Mouse (Mus musculus) small intestine, adult 2 months (tissue): Measurements from ENCODE around the gene Nptn.

Source experiments
- CTCF ChIP-seq: fragments of 200-500 bp; IDR thresholded peaks from 2 replicates; pipeline ENCODE4 v1.5.1; 2012; ENCODE audit warnings: low read depth, mild to moderate bottlenecking, control low read depth, inconsistent platforms, low read length, moderate library complexity, mixed read lengths; ENCODE audit not compliant: insufficient replicate concordance, insufficient read length; ENCODE audit errors: extremely low read depth
- POLR2A ChIP-seq: fragments of 200-500 bp; IDR thresholded peaks from 2 replicates; pipeline ENCODE4 v1.6.1; 2012; ENCODE audit warnings: low read depth, mild to moderate bottlenecking, control low read depth, inconsistent platforms, low read length, moderate library complexity

DNA sequence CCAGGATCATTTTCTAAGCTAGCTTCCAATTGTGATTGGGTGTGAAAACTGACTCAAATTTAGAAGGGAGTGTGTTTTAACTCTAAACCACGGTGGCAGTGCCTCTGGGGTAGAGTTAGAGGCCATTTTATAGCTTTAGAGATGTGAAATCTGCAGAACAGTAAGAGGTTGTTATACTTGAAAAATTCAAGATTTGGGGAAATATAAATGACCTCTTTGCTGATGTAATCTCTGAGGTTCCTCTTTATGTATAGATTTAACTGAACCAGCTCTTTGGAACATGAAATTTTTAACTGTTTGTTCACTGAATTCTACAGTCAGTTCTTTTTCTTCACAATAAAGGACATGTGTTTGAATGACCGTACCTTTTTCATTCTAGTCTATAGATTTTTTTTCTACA, 48.4 kb downstream of the Nptn start:
- TF ChIP-seq CTCF (no peak), POLR2A (no peak)
